Mouse (Mus musculus) liver, embryonic 14.5 days (tissue): ENCODE measurements around the gene Gpc6. TPM values are rescaled to one million over a fixed set of nuclear protein-coding genes. Genes with fewer than 3 reads are reported as not detected.

Source experiments
- ATAC-seq: fragments of 200-750 bp; cut with Nextera tagmentation; 2 replicates; pipeline ENCODE4 v1.8.0; 2017; ENCODE audit warnings: moderate number of reproducible peaks, mild to moderate bottlenecking, moderate library complexity; ENCODE audit not compliant: insufficient read depth
- DNase-seq, 3 experiments: peaks; one replicate each; pipeline ENCODE4 v3.0.0-alpha.2; 2012 to 2013; ENCODE audit warnings: low read depth in 3 of 3, low spot score in 3 of 3
- H3K27ac ChIP-seq: fragments of 300-500 bp; sonication (generic); 2 replicates; pipeline ENCODE4 v1.5.1; 2014; ENCODE audit warnings: moderate library complexity, mild to moderate bottlenecking, control low read depth, inconsistent platforms
- H3K27me3 ChIP-seq: fragments of 300-500 bp; sonication (generic); 2 replicates; pipeline ENCODE4 v1.6.1; 2014; ENCODE audit warnings: mild to moderate bottlenecking, low read length, moderate library complexity; ENCODE audit not compliant: control insufficient read depth, insufficient read depth
- H3K36me3 ChIP-seq: fragments of 300-500 bp; sonication (generic); replicated peaks from 2 replicates; pipeline ENCODE4 v1.6.1; 2014; ENCODE audit warnings: low read depth; ENCODE audit not compliant: control insufficient read depth, insufficient read depth
- H3K4me1 ChIP-seq, 2 experiments: fragments of 200-500 bp in 1 of 2; fragments of 300-500 bp in 1 of 2; sonication (generic) in 1 of 2; replicated peaks; 2 replicates each; pipeline ENCODE4 v1.6.1; 2012 to 2014; ENCODE audit warnings: antibody characterized with exemption in 1 of 2, inconsistent platforms in 1 of 2, low read length in 1 of 2; ENCODE audit not compliant: control insufficient read depth in 2 of 2, insufficient read depth in 2 of 2
- H3K4me2 ChIP-seq: fragments of 300-500 bp; sonication (generic); 2 replicates; pipeline ENCODE4 v1.6.1; 2014; ENCODE audit warnings: low read depth, mild to moderate bottlenecking, control low read depth, moderate library complexity
- H3K4me3 ChIP-seq, 2 experiments: fragments of 200-500 bp in 1 of 2; fragments of 300-500 bp in 1 of 2; sonication (generic) in 1 of 2; 2 replicates each; pipeline ENCODE4 v1.5.1; 2012 to 2014; ENCODE audit warnings: low read depth in 2 of 2, low read length in 2 of 2, mild to moderate bottlenecking in 2 of 2, control low read depth in 1 of 2, inconsistent platforms in 1 of 2, moderate library complexity in 1 of 2; ENCODE audit not compliant: insufficient read depth in 1 of 2
- H3K9ac ChIP-seq: fragments of 300-500 bp; sonication (generic); replicated peaks from 2 replicates; pipeline ENCODE4 v1.6.1; 2014; ENCODE audit warnings: mild to moderate bottlenecking, control low read depth, moderate library complexity
- H3K9me3 ChIP-seq: fragments of 300-500 bp; sonication (generic); 2 replicates; pipeline ENCODE4 v1.6.1; 2016; ENCODE audit warnings: low read length, mixed read lengths; ENCODE audit not compliant: control insufficient read depth
- CTCF ChIP-seq: IDR thresholded peaks from 2 replicates; pipeline ENCODE4 v1.5.1; 2016; ENCODE audit warnings: antibody characterized with exemption, low read depth, control low read depth
- EP300 ChIP-seq: IDR thresholded peaks from 2 replicates; pipeline ENCODE4 v1.6.1; 2016; ENCODE audit warnings: antibody characterized with exemption, low read depth
- WGBS: fragments of 180-500 bp; shearing (Covaris S2); extraction: QIAGEN DNeasy Blood & Tissue Kit; methylation state at CpG from one replicate; pipeline ENCODE4 v1.1.7; 2014; ENCODE audit not compliant: insufficient replicate concordance; 5-methylcytosine and 5-hydroxymethylcytosine counted together
- polyA plus RNA-seq, 2 experiments: library from polyadenylated mRNA; depleted of rRNA in 1 of 2; stranded (reverse) in 1 of 2; unstranded in 1 of 2; fragments of >200 nt; fragmentation: Nextera tagmentation in 1 of 2; extraction: Ambion mirVana in 1 of 2; gene quantifications; 2 replicates each; pipeline versions ENCODE4 v1.2.1 to v1.2.3; 2012 to 2014

Gene Gpc6
- polyA plus RNA-seq, 2 experiments = 0.97 to 2.3 TPM

DNA sequence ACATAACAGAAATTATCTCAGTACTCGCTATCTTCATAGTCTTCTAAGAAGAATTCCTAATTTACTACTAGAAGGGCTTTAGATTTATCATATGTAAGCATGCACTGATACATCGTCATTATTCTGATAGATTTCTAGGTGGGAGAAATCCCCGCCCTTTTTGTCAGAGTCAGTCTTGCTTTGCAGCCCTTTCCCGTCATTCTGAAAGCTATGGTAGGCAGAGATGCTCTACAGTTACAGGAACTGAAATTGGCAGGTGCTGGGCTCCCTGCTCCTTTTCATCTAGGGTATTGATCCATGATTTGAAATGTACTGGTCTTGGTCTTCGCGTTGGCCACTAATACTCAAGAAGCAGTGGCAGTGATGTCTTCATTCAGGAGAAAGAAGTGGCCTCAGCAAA lies 22.3 kb downstream of the Gpc6 start:
- H3K4me2 ChIP-seq = no peak overlapping the region
- no peaks in the 10 kb centered on the region for H3K27me3 ChIP-seq
- WGBS = 55% methylated on average over 6 of the region's 6 CpGs
- H3K9ac ChIP-seq = no peak overlapping the region
- no peak for ATAC-seq
- no peaks in the 10 kb centered on the region for H3K36me3 ChIP-seq
- no peak overlapping the region for H3K4me3 ChIP-seq
- no peak for TF ChIP-seq CTCF
- TF ChIP-seq EP300 = no peak
- no peak for DNase-seq
- no peaks in the 10 kb centered on the region; the same call in 1 of the 2 replicates for H3K9me3 ChIP-seq
- no peak overlapping the region for H3K27ac ChIP-seq
- no peaks in the 10 kb centered on the region for H3K4me1 ChIP-seq

DNA sequence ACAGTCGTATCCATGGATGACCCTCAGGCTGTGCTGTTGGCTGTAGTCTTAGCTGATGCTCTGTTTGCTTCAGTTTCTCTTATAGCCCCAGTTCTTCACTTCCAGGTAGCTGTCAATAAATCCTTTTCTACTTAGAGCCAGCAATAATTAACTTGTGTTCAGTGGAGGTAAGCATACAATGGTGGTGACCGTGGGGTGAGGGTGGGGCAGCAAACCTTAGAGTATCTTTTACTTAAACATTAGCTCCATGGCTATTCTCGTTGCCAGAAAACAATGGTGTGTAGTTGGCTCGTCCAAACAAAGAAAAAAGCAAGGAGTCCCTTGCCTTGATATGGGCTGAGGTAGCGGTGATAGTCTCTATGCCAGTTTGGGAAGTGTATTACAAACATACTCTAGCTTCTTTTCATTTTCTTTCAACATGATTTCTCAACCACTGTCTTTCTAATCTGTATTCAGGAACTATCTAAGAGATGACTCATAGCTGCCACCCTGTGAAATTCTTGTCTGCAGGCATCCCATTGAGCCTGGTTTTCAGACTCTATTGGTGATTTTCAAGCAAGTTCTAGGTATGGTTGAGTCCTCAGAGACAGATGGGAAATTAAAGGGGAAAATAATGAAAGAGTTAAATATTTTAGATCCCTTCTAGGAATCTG lies 22.9 kb downstream of the Gpc6 start:
- Histone ChIP-seq H3K4me2 (no peak overlapping the region), H3K4me3 (no peak overlapping the region), H3K9me3 (no peaks in the 10 kb centered on the region; the same call in 1 of the 2 replicates), H3K36me3 (no peaks in the 10 kb centered on the region), H3K27ac (no peak overlapping the region), H3K9ac (no peak overlapping the region), H3K27me3 (no peaks in the 10 kb centered on the region), H3K4me1 (no peaks in the 10 kb centered on the region)
- ATAC-seq (no peak), DNase-seq (no peak)
- no peak for TF ChIP-seq CTCF
- no peak for TF ChIP-seq EP300
- WGBS = 51% methylated on average over 5 of the region's 5 CpGs

DNA sequence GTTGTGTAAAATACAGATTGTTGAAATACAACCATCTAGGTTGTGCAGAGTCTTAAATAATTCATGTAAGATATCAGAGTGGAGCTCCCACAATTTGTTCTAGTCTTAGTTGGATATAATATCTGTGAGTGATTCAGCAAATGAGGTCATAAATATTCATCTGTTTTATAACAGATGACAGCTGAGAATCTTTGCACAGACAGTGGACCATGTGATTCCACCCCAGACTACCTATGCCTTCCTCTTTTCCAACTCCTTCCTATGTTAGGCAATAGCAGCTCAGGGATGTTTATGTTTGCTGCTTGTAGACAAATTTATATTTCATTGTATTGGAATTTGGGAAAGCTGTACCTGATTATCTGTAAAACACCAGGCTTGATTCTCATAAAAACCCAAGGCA lies 32.0 kb downstream of the Gpc6 start:
- H3K9me3 ChIP-seq = no peaks in the 10 kb centered on the region
- H3K9ac ChIP-seq = no peak overlapping the region
- H3K36me3 ChIP-seq = no peaks in the 10 kb centered on the region
- H3K27ac ChIP-seq = no peak overlapping the region
- no peak overlapping the region for H3K4me2 ChIP-seq
- no peak overlapping the region for H3K4me3 ChIP-seq
- no peaks in the 10 kb centered on the region for H3K4me1 ChIP-seq
- no peaks in the 10 kb centered on the region for H3K27me3 ChIP-seq
- no peak for ATAC-seq
- TF ChIP-seq CTCF (no peak), EP300 (no peak)
- no peak for DNase-seq

DNA sequence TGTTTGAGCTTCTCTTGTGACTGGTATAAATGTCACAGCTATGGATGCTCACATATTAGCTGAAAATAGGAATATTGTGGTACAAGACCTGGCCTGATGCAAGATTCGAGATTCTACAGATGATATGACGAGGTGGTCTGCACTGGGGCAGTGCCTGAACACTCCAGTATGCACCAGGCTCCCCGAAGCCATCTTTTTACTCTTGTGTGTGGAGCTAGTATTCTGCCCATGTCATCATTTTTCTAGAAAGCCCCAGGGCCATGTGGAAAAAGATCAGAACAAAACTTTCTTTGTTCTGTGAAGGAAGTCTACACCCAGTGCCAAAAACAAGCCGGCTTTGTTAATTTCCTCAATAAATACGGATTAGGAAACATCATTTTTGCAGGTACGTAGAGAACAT lies 39.7 kb downstream of the Gpc6 start:
- WGBS = 69% methylated on average over 6 of the region's 6 CpGs
- DNase-seq (no peak), ATAC-seq (no peak)
- Histone ChIP-seq H3K4me2 (no peak overlapping the region), H3K27ac (no peak overlapping the region), H3K9ac (no peak overlapping the region), H3K4me1 (no peaks in the 10 kb centered on the region), H3K36me3 (no peaks in the 10 kb centered on the region), H3K27me3 (no peaks in the 10 kb centered on the region), H3K9me3 (no peaks in the 10 kb centered on the region), H3K4me3 (no peak overlapping the region)
- TF ChIP-seq EP300 = no peak
- no peak for TF ChIP-seq CTCF

DNA sequence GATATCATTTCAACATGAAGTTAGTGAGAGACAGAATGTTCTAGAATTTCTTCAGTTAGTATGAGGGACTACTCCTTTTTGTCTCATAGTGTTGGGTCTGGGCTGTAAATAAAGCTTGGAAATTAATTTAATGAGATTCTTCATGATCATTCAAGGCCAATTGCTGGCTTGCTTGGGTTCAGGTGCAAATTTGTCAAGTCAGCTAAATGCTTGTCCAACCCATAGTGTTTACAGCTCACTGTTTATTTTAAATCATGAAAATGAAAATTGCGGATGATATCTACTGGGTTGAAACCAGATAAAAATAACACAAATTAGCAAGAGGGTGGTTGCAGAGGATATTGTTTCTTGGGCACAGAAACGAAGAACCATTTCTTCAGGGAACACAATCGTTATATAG lies 49.6 kb downstream of the Gpc6 start:
- Histone ChIP-seq H3K4me1 (no peaks in the 10 kb centered on the region), H3K27me3 (no peaks in the 10 kb centered on the region), H3K4me3 (no peak overlapping the region), H3K36me3 (no peaks in the 10 kb centered on the region), H3K27ac (no peak overlapping the region), H3K4me2 (no peak overlapping the region), H3K9ac (no peak overlapping the region), H3K9me3 (no peaks in the 10 kb centered on the region)
- WGBS = 66% methylated on average over 3 of the region's 3 CpGs
- DNase-seq (no peak), ATAC-seq (no peak)
- TF ChIP-seq CTCF = no peak
- TF ChIP-seq EP300 = no peak
